Mouse (Mus musculus) Muller cell, postnatal 12 days (primary cell): ENCODE measurements around the gene Abca3.
"Not testable (repeated sequence)": the region's sequence is repeated elsewhere in the genome, so short reads cannot be mapped to it uniquely, and the experiment has no call there.

Experiments
- DNase-seq: peaks from one replicate; pipeline ENCODE4 v3.0.0-alpha.2; 2015; ENCODE audit errors: inconsistent ontology term

The Abca3 gene

DNA sequence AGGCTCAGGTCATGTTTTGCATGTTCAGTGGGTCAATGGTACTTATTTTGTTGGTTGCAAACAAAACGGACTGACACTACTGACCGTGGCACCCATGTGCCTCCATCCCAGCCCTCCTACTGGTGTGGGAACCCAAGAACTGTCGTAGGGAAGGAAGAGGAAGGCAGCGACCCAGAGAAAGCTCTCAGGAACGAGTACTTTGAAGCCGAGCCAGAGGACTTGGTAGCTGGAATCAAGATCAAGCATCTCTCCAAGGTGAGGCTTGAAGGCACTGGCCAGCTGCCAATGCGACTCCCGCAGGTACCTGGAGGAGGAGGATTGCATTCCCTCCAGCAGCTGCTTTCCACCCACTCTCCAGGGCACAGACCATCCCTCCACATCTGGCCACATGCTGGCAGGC lies 32.0 kb downstream of the Abca3 start:
- DNase-seq = no peak

DNA sequence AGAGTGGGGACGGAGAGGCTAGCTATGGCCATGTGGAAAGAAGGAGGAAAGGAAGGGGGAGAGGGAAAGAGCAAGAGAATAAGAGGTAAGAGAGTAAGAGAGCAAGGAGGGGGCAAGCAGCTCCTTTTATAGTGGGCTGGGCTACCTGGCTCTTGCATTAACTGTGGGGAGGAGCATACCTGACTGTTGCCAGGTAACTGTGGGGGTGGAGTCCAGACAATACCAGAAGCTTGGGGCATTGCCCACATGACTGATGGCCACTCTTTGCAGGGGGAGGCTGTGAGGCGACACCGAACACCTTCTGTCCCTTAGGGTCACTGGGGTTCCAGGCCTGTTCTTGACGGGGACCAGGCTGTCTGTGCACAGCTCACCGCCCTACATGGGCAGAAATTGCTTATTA lies 37.0 kb downstream of the Abca3 start:
- DNase-seq = no peak

DNA sequence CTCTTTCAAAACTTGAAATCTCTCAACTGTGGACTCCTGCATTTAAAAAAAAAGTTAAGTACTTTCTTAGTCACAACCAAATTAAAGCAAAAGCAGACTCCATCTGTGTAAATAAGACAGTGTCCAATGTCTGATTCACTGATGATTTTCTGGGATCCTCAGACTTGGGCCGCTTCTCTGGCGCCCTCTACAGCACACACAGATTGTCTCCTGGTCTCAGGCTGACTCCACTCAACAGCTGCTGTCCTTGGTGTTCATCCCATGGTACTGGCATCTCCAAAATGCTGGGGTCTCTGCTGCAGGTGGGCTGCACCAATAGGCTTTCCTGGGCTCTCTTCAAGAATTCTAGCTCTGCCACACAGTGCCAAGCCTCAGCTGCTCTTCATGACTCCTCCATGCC lies 38.1 kb downstream of the Abca3 start:
- peak; percentile 27 for DNase-seq

DNA sequence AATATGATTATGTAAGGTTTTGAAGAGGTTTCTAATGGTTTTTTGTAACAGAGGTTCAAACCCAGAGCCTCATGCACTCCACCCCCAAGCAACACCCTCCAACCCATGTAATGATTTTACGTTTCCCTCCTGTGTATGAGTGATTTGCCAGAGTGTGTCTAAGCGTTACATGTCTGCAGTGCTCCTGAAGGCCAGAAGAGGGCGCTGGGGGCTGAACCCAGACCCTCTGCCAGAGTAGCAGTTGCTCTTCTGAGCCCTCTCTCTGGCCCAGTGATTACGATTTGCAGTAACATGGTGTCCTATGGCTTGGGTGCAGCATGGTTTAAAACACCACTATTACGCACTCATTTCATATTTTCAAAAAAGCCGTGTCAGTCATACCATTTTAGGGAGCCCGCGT lies 39.4 kb downstream of the Abca3 start:
- no peak for DNase-seq

DNA sequence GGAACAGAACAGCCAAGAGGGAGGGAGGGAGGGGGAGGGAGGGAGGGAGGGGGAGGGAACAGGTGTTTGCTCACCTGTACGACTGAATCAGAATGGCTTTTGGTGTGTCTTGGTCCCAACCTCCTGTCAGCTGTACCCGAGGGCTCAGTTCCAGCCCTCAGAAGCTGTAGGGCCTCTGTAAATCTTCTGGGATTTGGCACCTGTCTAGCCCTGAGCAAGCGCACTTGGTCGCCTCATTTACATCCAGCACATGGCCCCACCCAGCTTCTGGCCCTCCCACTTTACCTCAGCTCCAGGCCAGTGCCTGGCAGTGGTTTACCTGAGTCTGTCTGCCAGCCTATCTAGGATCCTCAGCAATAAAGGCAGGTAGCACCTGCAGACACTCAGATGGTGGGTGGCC lies 41.8 kb downstream of the Abca3 start:
- DNase-seq = no peak

DNA sequence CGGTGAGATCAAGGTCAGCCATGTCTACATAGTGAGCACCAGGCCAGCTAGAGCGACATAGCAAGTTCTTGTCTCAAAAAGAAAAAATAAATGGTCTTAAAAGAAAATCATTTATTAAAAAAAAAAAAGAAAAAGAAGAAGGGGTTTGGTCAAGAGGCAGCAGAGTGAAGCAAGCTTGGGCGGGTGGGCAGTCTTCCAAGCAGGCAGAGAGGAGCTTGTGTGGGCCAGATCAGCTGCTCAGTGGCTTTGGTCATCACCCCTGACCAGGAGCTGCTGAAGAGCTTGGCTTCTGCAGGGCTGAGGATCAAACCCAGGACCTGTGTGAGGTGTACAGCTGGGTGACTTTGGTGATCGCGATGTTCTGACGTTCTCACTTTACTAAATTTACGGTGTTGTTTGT lies 42.7 kb downstream of the Abca3 start:
- no peak for DNase-seq

DNA sequence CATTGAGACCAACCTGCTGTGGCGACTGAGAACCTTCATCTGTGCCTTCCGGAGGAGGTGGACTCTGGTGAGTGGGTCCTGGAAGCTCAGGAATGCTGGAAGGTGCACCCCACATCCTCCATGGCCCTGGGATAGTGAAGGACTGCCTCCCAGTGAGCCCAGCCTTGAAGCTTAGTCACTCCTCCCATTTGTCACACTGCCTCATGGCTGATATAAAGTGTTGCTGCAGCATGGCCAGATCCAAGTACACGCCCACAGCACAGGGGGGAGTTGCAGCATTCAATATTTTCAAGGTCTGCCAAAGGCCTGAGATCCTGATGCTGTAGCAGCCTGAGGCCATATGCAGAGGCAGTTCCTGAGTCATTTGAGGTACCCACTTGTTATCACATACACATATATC lies 50.6 kb downstream of the Abca3 start:
- no peak for DNase-seq

DNA sequence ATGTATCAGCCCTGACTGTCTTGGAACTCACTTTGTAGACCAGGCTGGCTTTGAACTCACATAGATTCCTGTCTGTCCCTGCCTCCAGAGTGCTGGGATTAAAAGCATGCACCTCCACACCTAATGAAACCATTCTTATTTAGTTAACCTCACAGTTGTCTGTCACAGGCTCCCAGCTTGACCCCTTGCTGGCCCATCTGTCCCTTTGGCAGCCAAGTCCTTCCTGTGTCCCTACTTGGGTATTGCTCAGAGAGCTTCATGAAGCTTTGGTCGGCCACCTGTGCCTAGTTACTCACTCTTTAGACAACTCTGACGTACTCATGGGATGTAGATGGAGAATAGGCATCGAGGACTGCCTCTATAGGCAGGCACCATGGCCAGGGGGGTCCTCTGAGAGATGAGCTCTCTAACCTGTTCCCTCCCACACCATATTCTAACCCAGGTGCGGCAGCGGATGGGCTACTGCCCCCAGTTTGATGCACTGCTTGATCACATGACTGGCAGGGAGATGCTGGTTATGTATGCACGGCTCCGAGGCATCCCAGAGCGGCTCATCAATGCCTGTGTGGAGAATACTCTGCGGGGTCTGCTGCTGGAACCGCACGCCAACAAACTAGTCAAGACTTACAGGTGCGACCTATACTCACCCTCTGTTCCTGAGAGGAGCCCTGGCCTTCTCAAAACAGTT lies 55.5 kb downstream of the Abca3 start:
- no peak for DNase-seq

DNA sequence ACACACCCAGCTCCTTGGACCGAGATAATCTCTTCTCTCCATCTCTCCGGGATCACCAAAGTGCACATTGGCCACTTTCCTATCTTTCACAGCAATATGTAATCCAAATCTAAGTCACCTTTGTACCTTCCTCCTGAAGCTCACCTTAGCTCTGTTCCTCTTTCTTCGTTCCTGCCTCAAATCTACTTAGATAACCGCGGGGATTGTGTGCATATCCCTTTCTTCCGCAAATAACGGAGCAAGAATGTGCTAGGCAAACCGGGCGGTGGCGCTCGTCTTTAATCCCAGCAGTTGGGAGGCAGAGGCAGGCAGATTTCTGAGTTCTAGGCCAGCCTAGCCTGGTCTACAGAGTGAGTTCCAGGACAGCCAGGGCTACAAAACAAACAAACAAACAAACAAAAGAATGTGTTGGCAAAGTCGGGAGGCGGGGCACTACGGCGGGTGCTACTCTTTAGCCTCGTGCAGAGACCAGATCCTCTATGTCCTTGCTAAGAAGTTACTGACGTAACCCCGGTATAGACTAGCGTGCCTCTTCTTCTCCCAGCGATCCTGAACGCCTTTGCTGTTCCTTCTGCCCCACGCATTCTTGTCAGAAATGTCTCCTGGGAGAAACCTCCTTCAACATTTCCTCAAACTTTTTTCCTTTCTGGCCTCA lies 61.9 kb downstream of the Abca3 start:
- DNase-seq = no peak

DNA sequence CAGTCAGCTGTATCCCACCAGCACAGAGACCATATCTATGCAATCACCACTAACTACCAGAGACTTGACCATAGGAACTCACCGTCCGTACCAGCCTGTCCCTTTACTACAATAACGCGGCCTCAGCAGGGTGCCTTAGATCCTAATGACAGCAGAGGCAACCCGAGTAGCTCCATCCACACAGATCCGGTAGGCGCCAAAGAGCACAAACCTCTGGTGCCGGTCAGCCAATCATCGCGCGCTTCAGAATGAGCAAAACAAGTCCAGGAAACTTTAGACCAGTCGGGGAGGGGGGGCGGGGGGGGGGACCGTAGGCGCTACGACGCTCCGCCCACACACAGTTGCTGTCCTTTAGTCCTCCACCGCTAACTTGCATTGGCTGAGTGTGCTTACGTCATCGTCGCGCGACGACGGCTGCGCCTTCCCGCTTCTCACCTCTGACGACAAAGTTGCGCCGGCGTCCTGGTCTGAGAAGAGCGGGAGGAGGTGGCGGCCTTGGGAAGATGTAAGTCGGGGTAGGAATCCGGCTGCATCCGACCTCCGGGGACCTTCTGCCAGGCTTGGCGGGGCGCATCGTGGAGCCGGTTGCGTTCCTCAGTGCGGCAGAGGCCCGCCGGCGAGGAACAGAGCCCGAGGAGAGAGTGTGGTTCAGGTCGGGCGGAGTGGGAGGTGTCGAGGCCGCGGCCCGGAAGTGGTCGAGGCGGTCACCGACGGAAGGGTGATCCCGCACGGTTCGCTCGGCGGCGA lies 62.7 kb downstream of the Abca3 start, which contains the start of gene Rnps1:
TSS of gene Rnps1 (plus strand) at position 336 of the 747 bp plus-strand sequence.
- DNase-seq = peak; percentile 99

DNA sequence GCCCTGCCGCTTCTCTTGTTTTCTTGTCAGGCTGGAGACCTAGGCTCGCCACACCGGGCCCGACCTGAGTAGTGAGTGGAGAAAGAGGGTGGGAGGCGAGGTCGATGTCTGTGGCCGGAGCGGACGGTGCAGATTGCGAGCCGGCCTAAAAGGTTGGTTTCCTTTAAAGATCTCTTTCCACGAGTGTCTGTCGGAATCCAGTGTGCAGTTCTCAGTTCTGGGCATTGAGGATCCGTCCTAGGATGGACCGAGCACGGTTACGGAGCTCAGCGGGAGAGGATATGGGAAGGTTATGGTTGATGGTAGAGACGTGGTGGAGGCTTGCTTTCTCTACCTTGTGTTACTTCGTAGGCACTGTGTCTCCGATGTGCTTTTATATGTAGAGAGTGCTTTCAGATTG lies 63.3 kb downstream of the Abca3 start:
- no peak for DNase-seq

DNA sequence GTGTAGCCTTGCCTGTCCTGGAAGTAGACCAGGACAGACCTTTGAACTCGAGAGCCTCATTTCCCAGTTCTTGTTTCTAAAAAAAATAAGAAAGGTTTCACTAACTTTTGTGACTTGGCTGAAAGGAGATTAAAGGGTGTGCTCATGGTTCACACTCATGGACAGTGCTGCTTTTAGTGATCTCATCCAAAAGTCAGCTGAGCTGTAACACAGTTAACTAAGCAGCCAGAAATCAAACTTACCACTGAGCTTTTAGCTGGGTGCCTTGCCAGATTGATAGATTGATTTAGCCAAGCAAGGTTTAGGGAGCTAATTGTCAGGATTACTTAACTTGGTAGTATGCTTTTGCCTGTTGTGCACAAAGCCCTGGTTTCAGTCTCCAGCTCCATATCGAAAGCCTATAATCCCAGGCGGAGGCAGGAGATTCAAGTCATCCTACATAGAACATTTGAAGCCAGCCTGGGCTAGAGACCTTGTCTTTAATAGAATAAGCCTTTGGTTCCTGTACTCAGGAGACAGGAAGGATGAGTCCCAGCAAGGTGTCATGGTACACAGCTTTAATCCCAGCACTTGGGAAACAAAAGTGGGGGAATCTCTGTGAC lies 64.4 kb downstream of the Abca3 start:
- DNase-seq = no peak

DNA sequence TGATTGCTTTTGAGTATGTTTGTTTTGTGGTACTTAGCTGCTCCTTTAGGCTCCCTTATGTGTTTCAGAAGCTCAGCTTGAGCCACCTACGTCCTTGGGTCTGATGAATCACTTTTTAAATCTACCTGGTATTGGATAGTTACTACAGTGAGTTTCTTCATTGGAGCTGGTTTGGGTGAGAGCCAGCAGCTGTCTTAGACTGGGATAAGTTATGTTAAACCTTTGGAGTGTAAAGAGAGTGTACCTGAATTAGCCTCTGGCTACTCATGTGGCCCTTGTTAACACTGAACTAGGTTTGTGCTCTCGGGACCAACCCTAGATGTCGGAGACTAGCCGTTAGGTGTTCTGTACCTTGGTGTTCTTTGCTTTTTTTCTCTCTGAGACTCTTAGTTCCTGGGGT lies 71.4 kb downstream of the Abca3 start:
- DNase-seq = no peak

DNA sequence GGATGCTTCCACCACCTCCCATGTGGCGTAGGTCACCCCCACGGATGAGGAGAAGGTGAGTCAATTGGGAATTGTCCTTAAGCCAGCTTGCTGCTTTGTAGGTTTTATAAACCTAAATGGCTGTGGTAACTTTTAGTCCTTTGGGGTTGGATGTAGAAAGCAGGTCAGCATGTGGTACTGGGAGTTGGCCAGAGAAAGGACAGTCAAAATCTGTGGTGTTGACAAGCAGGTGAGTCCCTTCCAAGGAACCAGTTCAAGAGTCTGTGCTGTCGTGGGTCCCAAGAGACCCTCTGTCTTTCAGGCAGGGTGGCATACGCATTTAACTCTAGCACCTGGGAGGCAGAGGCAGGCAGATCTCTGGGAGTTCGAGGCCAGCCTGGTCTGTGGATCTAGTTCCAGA lies 72.7 kb downstream of the Abca3 start:
- no peak for DNase-seq

DNA sequence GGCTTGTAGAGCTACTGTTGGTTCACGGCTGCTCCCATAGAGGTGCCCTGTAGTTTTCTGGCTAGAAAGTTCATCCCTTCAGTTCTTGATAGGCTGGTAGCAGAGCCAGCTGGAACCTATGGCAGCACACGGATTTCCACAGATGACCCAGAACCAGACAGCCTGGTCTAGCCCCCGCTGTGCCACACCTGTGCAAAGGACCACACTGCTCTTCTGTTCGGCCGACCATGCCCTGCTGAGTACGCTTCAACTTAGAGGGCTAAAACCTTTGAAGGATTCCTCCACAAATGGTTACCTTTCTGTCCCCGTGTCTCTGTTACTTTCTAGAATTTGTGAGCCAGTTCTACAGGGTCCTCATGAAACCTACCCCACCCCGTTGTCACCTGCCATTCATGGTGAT lies 73.6 kb downstream of the Abca3 start:
- DNase-seq = not testable (repeated sequence)

DNA sequence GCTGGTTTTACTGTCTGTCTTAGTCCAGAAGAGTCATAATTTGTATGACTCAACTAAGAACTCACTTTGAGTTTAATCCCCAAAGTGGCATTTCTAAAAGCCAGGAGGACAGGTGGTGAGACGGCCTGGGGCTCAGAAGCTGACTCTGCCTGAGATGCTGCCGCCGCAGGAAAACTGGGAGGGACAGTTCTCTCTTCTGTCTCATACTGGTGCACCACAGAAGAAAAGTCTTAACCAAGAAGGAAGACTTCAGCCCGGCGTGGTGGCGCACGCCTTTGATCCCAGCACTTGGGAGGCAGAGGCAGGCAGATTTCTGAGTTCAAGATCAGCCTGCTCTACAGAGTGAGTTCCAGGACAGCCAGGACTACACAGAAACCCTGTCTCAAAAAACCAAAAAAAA lies 74.2 kb downstream of the Abca3 start:
- no peak for DNase-seq

DNA sequence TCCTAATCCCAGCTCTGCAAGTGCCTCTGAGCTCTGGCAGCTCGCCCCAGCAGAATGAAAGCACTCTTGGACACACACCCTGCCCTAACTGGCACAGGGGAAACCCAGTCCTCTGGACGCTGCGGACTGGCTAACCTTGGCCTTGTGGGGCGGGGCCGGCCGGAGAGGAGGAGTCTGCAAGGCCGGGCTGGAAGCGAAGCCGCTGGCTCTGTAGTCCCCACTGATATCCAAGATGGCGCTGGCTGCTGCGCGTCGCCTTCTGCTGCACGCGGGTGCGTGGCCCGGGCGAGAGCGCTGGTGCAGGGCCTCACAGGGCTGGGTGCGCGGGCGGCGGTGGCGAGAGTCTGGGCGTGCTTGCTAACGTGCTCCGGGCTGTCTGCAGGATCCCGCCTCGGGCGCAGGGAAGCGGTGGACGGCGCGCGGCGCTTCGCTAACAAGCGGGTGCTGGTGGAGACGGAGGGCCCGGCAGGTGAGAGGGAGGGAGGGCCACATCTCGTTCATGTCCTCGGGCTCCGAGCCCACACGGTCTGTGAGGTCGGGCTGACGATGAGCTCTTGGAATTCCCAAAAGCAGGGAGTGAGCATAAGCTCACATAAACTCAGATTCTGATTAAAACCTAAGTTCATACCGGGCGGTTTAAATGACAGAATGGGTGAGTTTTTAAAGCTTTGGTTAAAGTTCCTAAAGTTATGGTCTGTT lies 74.9 kb downstream of the Abca3 start, which contains the start of gene Eci1:
TSS of gene Eci1 (plus strand) at position 171 of the 699 bp plus-strand sequence.
- peak; percentile 98 for DNase-seq

DNA sequence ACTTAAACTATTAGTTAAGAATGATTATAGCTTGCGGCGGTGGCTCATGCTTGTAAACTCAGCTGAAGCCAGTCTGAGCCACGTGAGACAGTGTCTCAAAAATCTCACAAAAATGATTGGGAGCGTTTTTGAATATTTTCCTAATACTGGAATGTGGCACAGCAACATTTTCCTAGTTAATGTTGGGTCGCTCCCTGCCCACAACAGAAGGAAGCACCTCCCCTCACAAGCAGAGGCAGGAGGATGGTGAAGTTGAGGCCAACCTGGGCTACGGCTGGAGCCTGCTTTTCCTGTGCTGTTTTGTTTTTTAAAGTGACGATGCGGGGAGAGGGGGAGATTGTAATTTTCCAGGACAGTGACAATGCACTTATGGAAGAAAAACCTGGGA lies 75.4 kb downstream of the Abca3 start:
- DNase-seq = no peak

DNA sequence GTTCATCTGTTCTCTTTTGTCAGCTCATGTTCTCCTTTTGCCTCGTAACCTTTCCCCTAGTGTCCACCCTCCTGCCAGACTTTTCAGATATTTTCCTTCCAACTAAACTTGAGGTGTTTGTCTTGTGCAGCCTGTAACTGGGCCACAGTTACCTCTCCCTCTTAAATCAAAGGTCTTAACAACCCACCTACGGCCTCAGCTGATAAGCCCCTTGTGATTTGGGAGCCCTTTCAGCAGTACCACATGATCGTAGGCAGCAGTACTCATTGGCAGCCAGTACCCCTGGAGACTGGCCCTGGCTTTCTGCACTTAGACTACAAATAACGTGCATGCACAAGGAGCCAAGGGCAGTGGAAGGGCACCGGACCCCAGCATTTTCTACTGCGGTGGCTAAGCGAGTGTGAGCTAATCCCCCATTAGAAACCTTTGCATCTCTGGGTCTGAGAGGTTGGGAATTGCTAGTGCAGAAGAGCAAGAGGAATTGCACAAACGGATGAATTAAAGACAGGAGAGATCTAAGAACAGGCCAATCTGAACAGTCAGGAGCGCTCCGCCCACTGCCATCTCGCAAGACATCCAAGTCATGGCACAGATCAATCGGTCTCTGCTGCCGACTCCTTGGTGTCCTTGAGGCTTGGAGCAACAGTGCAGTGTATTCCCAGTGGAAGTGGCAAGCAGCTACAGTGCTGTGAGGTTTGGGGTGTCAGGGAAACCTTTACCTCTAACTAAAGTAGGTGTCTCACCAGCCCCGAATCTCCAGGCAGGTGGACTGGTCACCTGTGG lies 77.6 kb downstream of the Abca3 start:
- DNase-seq = no peak

DNA sequence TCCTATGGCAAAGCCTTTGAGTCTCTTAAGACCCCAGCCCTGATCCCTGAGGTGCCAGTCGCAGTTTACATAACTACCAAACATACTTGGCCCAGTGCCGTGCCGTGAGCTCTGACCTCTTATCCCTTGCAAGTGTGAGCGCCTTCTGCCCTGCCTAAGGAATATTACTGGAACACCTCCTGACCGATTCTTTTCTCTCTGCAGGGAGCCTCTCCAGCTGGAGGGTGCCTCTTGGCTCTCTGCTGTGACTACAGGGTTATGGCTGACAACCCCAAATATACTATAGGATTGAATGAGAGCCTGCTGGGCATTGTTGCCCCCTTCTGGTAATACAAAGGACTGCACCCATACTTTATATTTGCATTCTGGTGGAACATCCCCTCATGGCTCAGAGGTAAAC lies 85.3 kb downstream of the Abca3 start:
- DNase-seq = peak; percentile 25

DNA sequence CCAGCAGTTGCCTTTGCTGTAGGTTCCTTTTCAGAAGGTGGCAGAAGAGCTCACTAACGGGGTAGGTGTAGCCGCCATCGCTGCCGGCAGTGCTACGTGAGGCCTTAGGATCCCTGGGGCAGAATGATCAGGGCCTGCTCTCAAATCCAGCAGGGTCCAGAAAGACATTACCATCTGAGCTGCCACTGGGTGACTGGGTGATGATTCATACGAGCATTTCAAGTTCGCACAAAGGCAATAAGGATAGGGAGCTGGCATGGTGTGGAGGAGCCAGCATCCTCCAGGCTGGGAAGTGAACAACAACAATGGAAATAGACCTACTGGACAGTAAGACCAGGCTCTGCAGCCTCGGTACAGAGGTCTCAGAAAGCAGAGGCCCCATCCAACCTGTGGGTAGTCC lies 88.6 kb downstream of the Abca3 start:
- peak; percentile 35 for DNase-seq
